Mouse (Mus musculus) CD4-positive naive resting alpha-beta T cell, adult 57 days (primary cell): ENCODE data around the gene Gm8113. TPM values are rescaled to one million over a fixed set of nuclear protein-coding genes. Genes with fewer than 3 reads are reported as not detected.

Experiments
- total RNA-seq: library from RNA; stranded (reverse); gene quantifications from one replicate; pipeline ENCODE4 v1.2.4, GENCODE M21; 2023

The Gm8113 gene
- total RNA-seq = not detected

GRCm38 (mm10) chr14:43924688-43925403, at the start of gene Gm8113:
TSS of gene Gm8113 (plus strand) at chr14:43925390.

GRCm38 (mm10) chr14:43875417-43875816, 49.8 kb upstream of the Gm8113 start, which contains the start of gene Ear1:
TSS of gene Ear1 (minus strand) at chr14:43875517.

GRCm38 (mm10) chr14:43923459-43923858, 1.7 kb upstream of the Gm8113 start, which contains the start of gene Ear10:
TSS of gene Ear10 (minus strand) at chr14:43923559.

GRCm38 (mm10) chr14:43956769-43957168, 31.6 kb downstream of the Gm8113 start, which contains the start of gene Ang5:
TSS of gene Ang5 (plus strand) at chr14:43957069.

Other genes starting within 250 kb of the Gm8113 start
- not detected for gene Gm8165, start 248.2 kb upstream of the Gm8113 start, total RNA-seq
- gene Gm7324, start 227.6 kb upstream of the Gm8113 start, total RNA-seq = 0.83 TPM
- not detected for gene Gm16506, start 197.9 kb upstream of the Gm8113 start, total RNA-seq
- gene Gm6526, start 177.5 kb upstream of the Gm8113 start, total RNA-seq = not detected
- not detected for gene Gm8180, start 140.6 kb upstream of the Gm8113 start, total RNA-seq
- not detected for gene Ear1, start 49.9 kb upstream of the Gm8113 start, total RNA-seq
- not detected for gene Ear10, start 1.8 kb upstream of the Gm8113 start, total RNA-seq
- not detected for gene Ang5, start 31.7 kb downstream of the Gm8113 start, total RNA-seq
- not detected for gene Ang6, start 76.9 kb downstream of the Gm8113 start, total RNA-seq
- gene Ear2, start 177.3 kb downstream of the Gm8113 start, total RNA-seq = 1.3 TPM
- gene Gm3327, start 198.5 kb downstream of the Gm8113 start, total RNA-seq = not detected